Mouse (Mus musculus) gastrocnemius, adult 2 months (tissue): Measurements from ENCODE around the gene Nbea. TPM values are rescaled to one million over a fixed set of nuclear protein-coding genes. Genes with fewer than 3 reads are reported as not detected.
"Not testable (repeated sequence)": the region's sequence is repeated elsewhere in the genome, so short reads cannot be mapped to it uniquely, and the experiment has no call there.

Experiments
- DNase-seq: peaks from one replicate; pipeline ENCODE4 v3.0.0; 2022
- H3K27ac ChIP-seq: fragments of 200-600 bp; 2 replicates; pipeline ENCODE4 v1.8.1; 2022; ENCODE audit warnings: mild to moderate bottlenecking
- H3K4me3 ChIP-seq: fragments of 200-600 bp; 2 replicates; pipeline ENCODE4 v1.8.1; 2022; ENCODE audit warnings: mild to moderate bottlenecking, moderate library complexity
- CTCF ChIP-seq: fragments of 200-600 bp; IDR thresholded peaks from 2 replicates; pipeline ENCODE4 v1.8.1; 2022; ENCODE audit warnings: antibody characterized with exemption, mild to moderate bottlenecking, moderate library complexity
- intact Hi-C: fragments of 180-260 bp; cut with DNase I; formaldehyde crosslinking; loops from one replicate; pipeline ENCODE4 v1.15.1; 2025
- total RNA-seq, 2 experiments: library from RNA; stranded (reverse); gene quantifications; 2 replicates each; pipeline ENCODE4 v1.2.3; 2021

Gene Nbea
- total RNA-seq, 2 experiments from 2014 or later = 4.1 to 5.9 TPM

GRCm38 (mm10) chr3:55648299-55648698 lies 535.2 kb downstream of the Nbea start:
- intact Hi-C loops = no loop called here
- no peak for TF ChIP-seq CTCF
- H3K27ac ChIP-seq = no peak overlapping the region
- no peak for DNase-seq
- H3K4me3 ChIP-seq = no peak overlapping the region

GRCm38 (mm10) chr3:55647176-55647575 lies 536.3 kb downstream of the Nbea start:
- no peak for TF ChIP-seq CTCF
- DNase-seq = no peak
- Histone ChIP-seq H3K27ac (no peak overlapping the region), H3K4me3 (no peak overlapping the region)
- intact Hi-C loops = no loop called here

- intact Hi-C loops = no loop called here
- TF ChIP-seq CTCF = no peak
- Histone ChIP-seq H3K27ac (no peak overlapping the region), H3K4me3 (no peak overlapping the region)
- no peak for DNase-seq
Measured at GRCm38 (mm10) chr3:55646437-55646836, 537.1 kb downstream of the Nbea start.

- Histone ChIP-seq H3K27ac (no peak overlapping the region), H3K4me3 (no peak overlapping the region)
- no peak for TF ChIP-seq CTCF
- intact Hi-C loops = no loop called here
- no peak for DNase-seq
Measured at GRCm38 (mm10) chr3:55644035-55644618, 539.4 kb downstream of the Nbea start.

- H3K27ac ChIP-seq = no peak overlapping the region
- no peak for TF ChIP-seq CTCF
- H3K4me3 ChIP-seq = no peak overlapping the region
- intact Hi-C loops = no loop called here
- DNase-seq = no peak
Measured at GRCm38 (mm10) chr3:55637660-55638059, 545.8 kb downstream of the Nbea start.

- H3K27ac ChIP-seq = no peak overlapping the region
- no peak for TF ChIP-seq CTCF
- DNase-seq = no peak
- no peak overlapping the region for H3K4me3 ChIP-seq
- intact Hi-C loops = no loop called here
Measured at GRCm38 (mm10) chr3:55635542-55636172, 547.8 kb downstream of the Nbea start.

GRCm38 (mm10) chr3:55627054-55627453 lies 556.4 kb downstream of the Nbea start:
- intact Hi-C loops = no loop called here
- no peak for TF ChIP-seq CTCF
- DNase-seq = no peak
- no peak overlapping the region for H3K27ac ChIP-seq
- no peak overlapping the region for H3K4me3 ChIP-seq

GRCm38 (mm10) chr3:55621958-55622357 lies 561.5 kb downstream of the Nbea start:
- H3K27ac ChIP-seq, H3K4me3 ChIP-seq, DNase-seq, intact Hi-C loops: not testable (repeated sequence)
- TF ChIP-seq CTCF = 0 out of 2 replicates have a peak, but pooled peaks have one; percentile 5

GRCm38 (mm10) chr3:55618396-55618795 lies 565.1 kb downstream of the Nbea start:
- intact Hi-C loops = no loop called here
- Histone ChIP-seq H3K27ac (no peak overlapping the region), H3K4me3 (no peak overlapping the region)
- DNase-seq = no peak
- TF ChIP-seq CTCF = no peak

- H3K27ac ChIP-seq = no peak overlapping the region
- intact Hi-C loops = no loop called here
- H3K4me3 ChIP-seq = no peak overlapping the region
- no peak for DNase-seq
- no peak for TF ChIP-seq CTCF
Measured at GRCm38 (mm10) chr3:55612459-55613115, 570.9 kb downstream of the Nbea start.

GRCm38 (mm10) chr3:55612023-55612422 lies 571.5 kb downstream of the Nbea start:
- intact Hi-C loops = no loop called here
- no peak for TF ChIP-seq CTCF
- Histone ChIP-seq H3K4me3 (no peak overlapping the region), H3K27ac (no peak overlapping the region)
- no peak for DNase-seq

GRCm38 (mm10) chr3:55610191-55610590 lies 573.3 kb downstream of the Nbea start:
- Histone ChIP-seq H3K27ac (no peak overlapping the region), H3K4me3 (no peak overlapping the region)
- no peak for TF ChIP-seq CTCF
- intact Hi-C loops = no loop called here
- no peak for DNase-seq

- peak; percentile 84 for DNase-seq
- TF ChIP-seq CTCF = no peak
- peak overlapping the region; percentile 73 for H3K27ac ChIP-seq
- H3K4me3 ChIP-seq = no peak overlapping the region
- intact Hi-C loops = no loop called here
Measured at GRCm38 (mm10) chr3:55600286-55600685, 583.2 kb downstream of the Nbea start.
